Mouse (Mus musculus) bone marrow macrophage, adult 2 months (primary cell): ENCODE results near the gene Nabp2.

ENCODE experiments used
- CTCF ChIP-seq: IDR thresholded peaks from 2 replicates; pipeline ENCODE4 v1.5.1; 2012; ENCODE audit warnings: low read depth, mild to moderate bottlenecking, low read length, moderate library complexity
- POLR2A ChIP-seq: IDR thresholded peaks from 2 replicates; pipeline ENCODE4 v1.6.1; 2012; ENCODE audit warnings: mild to moderate bottlenecking, low read depth, low read length, borderline replicate concordance

- TF ChIP-seq POLR2A (no peak), CTCF (no peak)
Measured at GRCm38 (mm10) chr10:128377222-128377939, 33.9 kb downstream of the Nabp2 start.
